Mouse (Mus musculus) limb, embryonic 13.5 days (tissue): ENCODE data around the gene Sf3b3. TPM values are rescaled to one million over a fixed set of nuclear protein-coding genes. Genes with fewer than 3 reads are reported as not detected.
"Not testable (repeated sequence)": the region's sequence is repeated elsewhere in the genome, so short reads cannot be mapped to it uniquely, and the experiment has no call there.

Experiments used
- ATAC-seq: fragments of 200-750 bp; cut with Nextera tagmentation; 2 replicates; pipeline ENCODE4 v1.8.0; 2017; ENCODE audit warnings: low read depth, moderate number of reproducible peaks, moderate TSS enrichment; ENCODE audit not compliant: low FRiP score
- H3K27ac ChIP-seq: fragments of 300-500 bp; sonication (generic); 2 replicates; pipeline ENCODE4 v1.5.1; 2015; ENCODE audit warnings: inconsistent platforms, mild to moderate bottlenecking, moderate library complexity
- H3K27me3 ChIP-seq: fragments of 300-500 bp; sonication (generic); 2 replicates; pipeline ENCODE4 v1.6.1; 2015; ENCODE audit warnings: mild to moderate bottlenecking, inconsistent platforms
- H3K36me3 ChIP-seq: fragments of 300-500 bp; sonication (generic); 2 replicates; pipeline ENCODE4 v1.6.1; 2015; ENCODE audit warnings: inconsistent platforms, mild to moderate bottlenecking, moderate library complexity
- H3K4me1 ChIP-seq: fragments of 300-500 bp; sonication (generic); 2 replicates; pipeline ENCODE4 v1.6.1; 2015; ENCODE audit warnings: inconsistent platforms
- H3K4me2 ChIP-seq: fragments of 300-500 bp; sonication (generic); replicated peaks from 2 replicates; pipeline ENCODE4 v1.6.1; 2015; ENCODE audit warnings: inconsistent platforms, mild to moderate bottlenecking, moderate library complexity
- H3K4me3 ChIP-seq: fragments of 300-500 bp; sonication (generic); 2 replicates; pipeline ENCODE4 v1.5.1; 2015; ENCODE audit warnings: moderate library complexity, mild to moderate bottlenecking, inconsistent platforms
- H3K9ac ChIP-seq: fragments of 300-500 bp; sonication (generic); 2 replicates; pipeline ENCODE4 v1.6.1; 2015; ENCODE audit warnings: mild to moderate bottlenecking, inconsistent platforms
- H3K9me3 ChIP-seq: fragments of 300-500 bp; sonication (generic); 2 replicates; pipeline ENCODE4 v1.6.1; 2016; ENCODE audit warnings: inconsistent platforms
- WGBS: fragments of 180-500 bp; shearing (Covaris S2); methylation state at CpG from one replicate; pipeline ENCODE4 v1.1.7; 2015; 5-methylcytosine and 5-hydroxymethylcytosine counted together
- polyA plus RNA-seq: library from polyadenylated mRNA; unstranded; fragments of >200 nt; fragmentation: Nextera tagmentation; extraction: Ambion mirVana; gene quantifications from 2 replicates; pipeline ENCODE4 v1.2.1, GENCODE M21; 2015

Sf3b3 gene
- polyA plus RNA-seq, 1 experiment from 2014 or later, result 171 TPM

GRCm38 (mm10) chr8:110797086-110797485, 49.5 kb downstream of the Sf3b3 start:
- Histone ChIP-seq H3K9ac (no peak overlapping the region), H3K27me3 (no peaks in the 10 kb centered on the region), H3K27ac (no peak overlapping the region), H3K4me2 (no peak overlapping the region), H3K9me3 (0 out of 2 replicates have a peak, but pooled peaks cover 8% of the 10 kb centered on the region), H3K4me1 (peaks cover 10% of the 10 kb centered on the region), H3K4me3 (no peak overlapping the region), H3K36me3 (no peaks in the 10 kb centered on the region)
- 91% methylated on average over 8 of the region's 8 CpGs for WGBS
- ATAC-seq, result no peak

DNA sequence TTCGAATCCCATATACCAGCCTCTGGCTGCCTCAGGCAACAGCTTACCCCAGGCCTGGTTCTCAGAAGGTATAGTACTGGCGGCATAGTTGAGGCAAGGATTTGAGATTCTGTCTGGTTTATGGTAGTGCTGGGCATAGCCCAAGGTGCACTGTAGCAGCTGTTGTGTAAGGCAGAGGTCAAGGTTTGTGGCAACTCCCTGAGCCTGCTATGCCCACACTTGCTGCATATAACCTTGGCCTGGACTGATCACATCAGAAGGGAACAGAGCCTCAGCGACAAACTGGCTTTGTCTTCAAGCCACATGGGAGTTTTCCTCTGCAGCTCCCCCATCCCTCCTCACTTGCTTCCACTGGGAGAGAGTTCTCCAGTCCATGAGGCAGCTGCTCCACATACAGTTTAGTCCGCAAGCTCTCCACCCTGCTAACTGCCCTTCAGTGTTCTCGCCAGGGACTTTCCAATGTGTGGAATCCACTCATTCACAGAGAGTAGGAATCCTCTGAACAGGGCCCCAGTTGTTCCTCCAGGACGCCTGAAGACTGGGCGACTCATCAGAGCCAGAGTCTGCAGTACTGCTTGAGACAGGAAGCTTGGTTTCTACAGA, 52.1 kb downstream of the Sf3b3 start:
- ATAC-seq, result no peak
- H3K9me3 ChIP-seq, result 0 out of 2 replicates have a peak, but pooled peaks cover 8% of the 10 kb centered on the region
- H3K4me3 ChIP-seq, result no peak overlapping the region
- H3K9ac ChIP-seq, result no peak overlapping the region
- H3K4me1 ChIP-seq, result peaks cover 10% of the 10 kb centered on the region
- H3K27ac ChIP-seq, result no peak overlapping the region
- H3K27me3 ChIP-seq, result no peaks in the 10 kb centered on the region
- H3K4me2 ChIP-seq, result no peak overlapping the region
- no peaks in the 10 kb centered on the region for H3K36me3 ChIP-seq
- WGBS, result 89% methylated on average over 7 of the region's 7 CpGs

- H3K9ac ChIP-seq, result no peak overlapping the region
- H3K4me1 ChIP-seq, result peaks cover 10% of the 10 kb centered on the region
- H3K9me3 ChIP-seq, result 0 out of 2 replicates have a peak, but pooled peaks cover 8% of the 10 kb centered on the region
- no peak overlapping the region for H3K4me3 ChIP-seq
- no peaks in the 10 kb centered on the region for H3K36me3 ChIP-seq
- no peaks in the 10 kb centered on the region for H3K27me3 ChIP-seq
- H3K27ac ChIP-seq, result no peak overlapping the region
- ATAC-seq, result no peak
- H3K4me2 ChIP-seq, result no peak overlapping the region
- 91% methylated on average over 9 of the region's 9 CpGs for WGBS
Measured at GRCm38 (mm10) chr8:110793936-110794335, 52.7 kb downstream of the Sf3b3 start.

DNA sequence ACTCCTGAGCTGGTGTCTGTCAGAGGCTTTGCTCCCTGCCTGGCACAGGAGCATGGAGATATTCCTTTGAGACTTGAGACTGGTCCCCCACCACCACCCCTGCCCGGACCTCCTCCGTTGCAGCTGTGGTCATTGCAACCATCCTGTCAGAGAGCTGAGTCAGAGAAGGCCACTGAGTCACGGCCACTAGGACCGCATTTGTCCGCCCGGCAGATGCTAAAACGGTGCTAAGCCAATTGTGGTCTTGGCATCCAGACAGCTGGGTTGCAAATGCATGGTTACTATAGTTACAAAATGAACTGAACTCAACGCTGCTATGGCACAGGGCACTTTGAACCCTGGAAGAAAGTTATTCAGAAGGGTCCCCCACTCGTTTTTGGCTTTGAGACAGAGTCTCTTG, 53.1 kb downstream of the Sf3b3 start:
- H3K9me3 ChIP-seq, result 0 out of 2 replicates have a peak, but pooled peaks cover 8% of the 10 kb centered on the region
- no peaks in the 10 kb centered on the region for H3K27me3 ChIP-seq
- no peak overlapping the region for H3K4me3 ChIP-seq
- peaks cover 10% of the 10 kb centered on the region for H3K4me1 ChIP-seq
- H3K4me2 ChIP-seq, result no peak overlapping the region
- H3K9ac ChIP-seq, result no peak overlapping the region
- no peaks in the 10 kb centered on the region for H3K36me3 ChIP-seq
- WGBS, result 81% methylated on average over 9 of the region's 9 CpGs
- no peak for ATAC-seq
- no peak overlapping the region for H3K27ac ChIP-seq

- peak overlapping the region; percentile 19; the same call in 1 of the 2 replicates for H3K9ac ChIP-seq
- no peaks in the 10 kb centered on the region for H3K27me3 ChIP-seq
- 65% methylated on average over 11 of the region's 11 CpGs for WGBS
- peaks cover 10% of the 10 kb centered on the region for H3K4me1 ChIP-seq
- no peak overlapping the region for H3K27ac ChIP-seq
- no peak overlapping the region for H3K4me3 ChIP-seq
- 0 out of 2 replicates have a peak, but pooled peaks cover 8% of the 10 kb centered on the region for H3K9me3 ChIP-seq
- no peak overlapping the region for H3K4me2 ChIP-seq
- H3K36me3 ChIP-seq, result no peaks in the 10 kb centered on the region
- 0 out of 2 replicates have a peak, but pooled peaks have one; percentile 28 for ATAC-seq
Measured at GRCm38 (mm10) chr8:110792574-110793200, 53.9 kb downstream of the Sf3b3 start.

DNA sequence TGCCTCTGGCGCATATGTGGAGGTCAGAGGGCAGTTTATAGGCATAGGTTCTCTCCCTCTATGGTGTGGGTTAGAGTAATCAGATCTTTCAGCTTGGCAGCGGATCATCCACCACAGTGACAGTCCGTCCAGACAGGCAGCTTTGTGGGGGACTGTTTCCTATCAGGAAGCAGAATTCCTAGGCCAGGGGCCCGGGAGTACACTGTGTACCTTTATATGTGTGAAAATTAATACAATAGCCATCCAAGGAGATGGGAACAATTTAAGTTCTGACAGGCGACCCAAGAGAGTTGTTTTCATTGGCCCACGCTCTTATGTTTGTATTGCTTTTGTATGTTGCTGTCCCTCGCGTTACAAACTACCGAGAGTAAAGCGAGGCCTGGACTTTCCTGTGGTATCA, 55.4 kb downstream of the Sf3b3 start:
- H3K36me3 ChIP-seq, result no peaks in the 10 kb centered on the region
- H3K9ac ChIP-seq, result no peak overlapping the region
- WGBS, result 75% methylated on average over 10 of the region's 10 CpGs
- 0 out of 2 replicates have a peak, but pooled peaks cover 8% of the 10 kb centered on the region for H3K9me3 ChIP-seq
- ATAC-seq, result no peak
- H3K4me3 ChIP-seq, result no peak overlapping the region
- H3K27ac ChIP-seq, result no peak overlapping the region
- H3K4me1 ChIP-seq, result peaks cover 10% of the 10 kb centered on the region
- no peak overlapping the region for H3K4me2 ChIP-seq
- no peaks in the 10 kb centered on the region for H3K27me3 ChIP-seq

DNA sequence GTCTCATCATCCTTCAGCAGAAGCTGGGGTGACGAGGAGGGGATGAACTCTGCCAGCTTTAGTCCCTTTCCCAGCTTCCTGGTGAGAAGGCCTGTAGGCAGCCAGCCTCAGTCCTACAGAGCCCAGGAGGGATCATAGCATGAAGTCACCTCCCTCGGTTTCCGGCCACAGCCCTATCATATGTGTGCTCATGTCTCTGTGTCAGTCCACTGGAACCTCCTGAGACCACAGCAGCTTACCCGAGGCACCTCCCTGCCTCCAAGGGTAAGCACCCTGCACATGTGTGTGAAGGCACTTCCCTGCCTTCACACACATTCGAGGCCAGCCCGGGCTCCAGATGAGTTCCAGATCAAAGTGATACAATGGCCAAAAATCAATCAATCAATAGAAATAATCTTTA, 56.3 kb downstream of the Sf3b3 start:
- peaks cover 10% of the 10 kb centered on the region for H3K4me1 ChIP-seq
- no peak overlapping the region for H3K9ac ChIP-seq
- no peak overlapping the region for H3K4me3 ChIP-seq
- no peak overlapping the region for H3K4me2 ChIP-seq
- H3K36me3 ChIP-seq, result no peaks in the 10 kb centered on the region
- ATAC-seq, result no peak
- H3K9me3 ChIP-seq, result 0 out of 2 replicates have a peak, but pooled peaks cover 3% of the 10 kb centered on the region
- H3K27me3 ChIP-seq, result no peaks in the 10 kb centered on the region
- WGBS, result 62% methylated on average over 6 of the region's 6 CpGs
- no peak overlapping the region for H3K27ac ChIP-seq

DNA sequence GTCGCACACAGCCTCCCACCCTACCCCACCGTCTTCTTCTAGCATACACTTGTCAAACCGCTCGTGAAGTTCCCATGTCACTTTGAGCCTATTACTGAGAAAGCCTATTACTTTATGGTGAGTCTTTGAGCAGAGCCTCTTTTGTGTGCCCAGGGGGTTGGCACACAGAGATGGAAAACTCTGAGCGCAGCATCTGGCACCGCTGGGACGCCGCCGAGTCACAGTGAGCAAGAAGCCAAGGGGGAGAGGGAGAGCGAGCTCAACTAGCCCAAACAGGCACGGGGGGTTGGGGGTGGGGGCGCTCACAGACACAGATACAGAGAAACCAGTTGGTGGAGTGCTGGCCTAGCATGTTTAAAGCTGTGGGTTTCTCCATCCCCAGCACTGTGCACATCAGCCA, 57.0 kb downstream of the Sf3b3 start:
- H3K9ac ChIP-seq, result no peak overlapping the region
- no peaks in the 10 kb centered on the region for H3K36me3 ChIP-seq
- H3K4me1 ChIP-seq, result peaks cover 10% of the 10 kb centered on the region
- WGBS, result 52% methylated on average over 12 of the region's 12 CpGs
- H3K27me3 ChIP-seq, result no peaks in the 10 kb centered on the region
- no peak overlapping the region for H3K4me2 ChIP-seq
- no peaks in the 10 kb centered on the region for H3K9me3 ChIP-seq
- ATAC-seq, result no peak
- no peak overlapping the region for H3K4me3 ChIP-seq
- no peak overlapping the region for H3K27ac ChIP-seq

- no peak for ATAC-seq
- H3K9ac ChIP-seq, result no peak overlapping the region
- H3K9me3 ChIP-seq, result no peaks in the 10 kb centered on the region
- H3K27ac ChIP-seq, result no peak overlapping the region
- peaks cover 10% of the 10 kb centered on the region for H3K4me1 ChIP-seq
- H3K4me2 ChIP-seq, result no peak overlapping the region
- H3K36me3 ChIP-seq, result no peaks in the 10 kb centered on the region
- H3K4me3 ChIP-seq, result no peak overlapping the region
- WGBS, result 71% methylated on average over 12 of the region's 12 CpGs
- no peaks in the 10 kb centered on the region for H3K27me3 ChIP-seq
Measured at GRCm38 (mm10) chr8:110788981-110789380, 57.6 kb downstream of the Sf3b3 start.

DNA sequence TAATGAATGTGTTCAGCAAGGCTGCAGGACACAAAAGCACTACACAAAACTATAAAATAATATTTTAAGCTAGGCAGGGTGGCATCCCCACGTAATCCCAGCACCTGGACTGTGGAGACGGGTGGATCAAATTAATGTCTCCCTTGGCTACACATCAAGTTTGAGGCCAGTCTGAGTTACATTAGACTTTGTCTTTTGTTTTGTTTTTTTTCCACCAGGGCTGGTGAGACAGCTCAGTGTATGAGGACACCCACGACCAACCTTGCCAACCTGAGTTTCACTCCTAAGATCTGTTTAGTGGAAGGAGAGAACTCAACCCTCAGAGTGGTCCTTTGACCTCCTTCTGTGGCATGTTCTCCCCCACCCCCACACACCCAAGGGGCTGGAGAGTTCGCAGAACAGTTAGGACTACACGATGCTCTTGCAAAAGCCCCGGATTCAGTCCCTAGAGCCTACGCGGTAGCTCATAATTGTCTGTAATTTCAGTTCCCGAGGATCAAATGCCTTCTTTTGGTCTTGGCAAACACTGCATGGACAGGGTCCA, 59.1 kb downstream of the Sf3b3 start:
- WGBS, result 82% methylated on average over 9 of the region's 9 CpGs
- ATAC-seq, result no peak
- Histone ChIP-seq H3K27me3 (no peaks in the 10 kb centered on the region), H3K4me3 (no peak overlapping the region), H3K27ac (no peak overlapping the region), H3K36me3 (no peaks in the 10 kb centered on the region), H3K4me2 (no peak overlapping the region), H3K4me1 (no peaks in the 10 kb centered on the region), H3K9me3 (no peaks in the 10 kb centered on the region), H3K9ac (no peak overlapping the region)

DNA sequence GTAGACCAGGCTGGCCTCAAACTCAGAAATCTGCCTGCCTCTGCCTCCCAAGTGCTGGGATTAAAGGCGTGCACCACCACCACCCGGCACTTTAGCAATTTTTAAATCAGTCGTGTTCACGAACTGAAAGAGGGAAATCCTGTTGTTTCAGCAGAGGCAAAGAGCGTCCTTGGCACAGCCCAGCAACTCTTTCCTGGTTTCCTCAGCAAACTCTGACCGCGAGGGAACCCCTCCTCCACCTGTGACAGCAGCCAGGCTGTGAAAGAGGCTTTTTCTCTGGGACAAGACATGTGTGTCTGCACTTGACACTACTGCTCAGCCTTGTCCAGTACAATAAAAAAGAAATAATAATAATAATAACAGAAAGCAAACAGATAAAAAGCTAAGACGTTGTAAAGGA, 59.7 kb downstream of the Sf3b3 start:
- Histone ChIP-seq H3K4me2 (no peak overlapping the region), H3K27ac (no peak overlapping the region), H3K36me3 (no peaks in the 10 kb centered on the region), H3K4me1 (no peaks in the 10 kb centered on the region), H3K9me3 (no peaks in the 10 kb centered on the region), H3K4me3 (no peak overlapping the region), H3K27me3 (no peaks in the 10 kb centered on the region), H3K9ac (no peak overlapping the region)
- ATAC-seq, result no peak
- 87% methylated on average over 8 of the region's 8 CpGs for WGBS

- not testable (repeated sequence) for H3K27me3 ChIP-seq, H3K9ac ChIP-seq, H3K27ac ChIP-seq, H3K4me3 ChIP-seq, H3K4me1 ChIP-seq, H3K4me2 ChIP-seq, H3K9me3 ChIP-seq, H3K36me3 ChIP-seq, ATAC-seq
- 79% methylated on average over 7 of the region's 7 CpGs for WGBS
Measured at GRCm38 (mm10) chr8:110786501-110786900, 60.1 kb downstream of the Sf3b3 start.
